Mouse (Mus musculus): ENCODE measurements around the gene Rab5c. TPM values are rescaled to one million over a fixed set of nuclear protein-coding genes. Genes with fewer than 3 reads are reported as not detected.

The Rab5c gene
- total and polyA plus RNA-seq, 3 experiments: 249 to 263 TPM; not detected in 1

- TF ChIP-seq RCOR1 (IDR thresholded peaks at IDR 0.05; ENCODE audit: low read depth, low read length): peak; percentile 77
- TF ChIP-seq MEF2A (IDR thresholded peaks at IDR 0.05; ENCODE audit: extremely low read depth, insufficient replicate concordance, low read depth, low read length, poor library complexity, severe bottlenecking): no peak
- no peak for TF ChIP-seq ZNF384 (IDR thresholded peaks at IDR 0.05; ENCODE audit: low read depth, low read length)
These were observed 16.1 kb downstream of the Rab5c start (continued) for GRCm38 (mm10) chr11:100721776-100722492.

GRCm38 (mm10) chr11:100721254-100721653, 16.8 kb downstream of the Rab5c start:
- peaks cover 36 to 51% of the 10 kb centered on the region in 2 experiments for H3K4me1 ChIP-seq (ENCODE audit: control insufficient read depth in 1 of 2, insufficient read depth in 2 of 2, low read length in 2 of 2)
- peak overlapping the region; percentile 87 for H3K27ac ChIP-seq (ENCODE audit: control insufficient read depth, low read depth, low read length)
- H3K36me3 ChIP-seq (ENCODE audit: control insufficient read depth in 1 of 2, insufficient read depth in 2 of 2, low read length in 2 of 2): peaks cover 19 to 55% of the 10 kb centered on the region in 2 experiments
- H3K27me3 ChIP-seq (ENCODE audit: control insufficient read depth in 1 of 2, insufficient read depth in 2 of 2, low read length in 2 of 2): no peaks in the 10 kb centered on the region
- H3K9ac ChIP-seq (ENCODE audit: control insufficient read depth, low read depth, low read length, poor library complexity, severe bottlenecking): peak overlapping the region; percentile 16
- TF ChIP-seq GATA1 (IDR thresholded peaks at IDR 0.05; ENCODE audit: low read depth, low read length) (peak; percentile 30; the same call in 1 of the 2 replicates), ELF1 (IDR thresholded peaks at IDR 0.05; ENCODE audit: low read depth, low read length) (no peak), ETS1 (IDR thresholded peaks at IDR 0.05; ENCODE audit: low read depth, low read length) (no peak), HCFC1 (IDR thresholded peaks at IDR 0.05; ENCODE audit: low read depth, low read length) (no peak), MYC (IDR thresholded peaks at IDR 0.05; ENCODE audit: low read depth, low read length) (0 out of 2 replicates have a peak, but pooled peaks have one; percentile 36), RAD21 (IDR thresholded peaks at IDR 0.05; ENCODE audit: low read depth, low read length) (no peak), MYB (IDR thresholded peaks at IDR 0.05; ENCODE audit: low read depth, low read length) (peak; percentile 34; the same call in 1 of the 2 replicates), EP300 (IDR thresholded peaks at IDR 0.05; ENCODE audit: low read depth in 1 of 2, low read length in 2 of 2) (peak; percentile 54 to 74), TBP (IDR thresholded peaks at IDR 0.05; ENCODE audit: low read depth, low read length) (0 out of 2 replicates have a peak, but pooled peaks have one; percentile 16), GABPA (IDR thresholded peaks at IDR 0.05; ENCODE audit: low read depth, low read length) (no peak)
- H3K4me3 ChIP-seq (ENCODE audit: control insufficient read depth in 1 of 2, insufficient read depth in 1 of 2, low read depth in 2 of 2, low read length in 2 of 2): peak overlapping the region in 1 of 2 experiments; percentile 6; a peak in 1 of 4 replicates
- no peaks in the 10 kb centered on the region for H3K9me3 ChIP-seq (replicated peaks; ENCODE audit: insufficient read depth, low read length)
- DNase-seq (ENCODE audit: low read depth, low spot score): no peak
- peaks cover 52% of the 10 kb centered on the region for H3K79me2 ChIP-seq (ENCODE audit: control insufficient read depth, insufficient read depth, low read length, poor library complexity)

- H3K79me2 ChIP-seq (ENCODE audit: control insufficient read depth, insufficient read depth, low read length, poor library complexity): peaks cover 48% of the 10 kb centered on the region
- peaks cover 33 to 43% of the 10 kb centered on the region in 2 experiments for H3K4me1 ChIP-seq (ENCODE audit: control insufficient read depth in 1 of 2, insufficient read depth in 2 of 2, low read length in 2 of 2)
- no peak overlapping the region for H3K4me3 ChIP-seq (ENCODE audit: control insufficient read depth in 1 of 2, insufficient read depth in 1 of 2, low read depth in 2 of 2, low read length in 2 of 2)
- DNase-seq (ENCODE audit: low read depth, low spot score): no peak
- TF ChIP-seq TAL1 (IDR thresholded peaks at IDR 0.05; ENCODE audit: low read length): peak; percentile 18; the same call in 1 of the 2 replicates
- TF ChIP-seq USF2 (IDR thresholded peaks at IDR 0.05; ENCODE audit: borderline replicate concordance in 1 of 2, insufficient read depth in 1 of 2, low read depth in 1 of 2, low read length in 2 of 2): no peak
- H3K9me3 ChIP-seq (replicated peaks; ENCODE audit: insufficient read depth, low read length): no peaks in the 10 kb centered on the region
- no peak overlapping the region for H3K9ac ChIP-seq (ENCODE audit: control insufficient read depth, low read depth, low read length, poor library complexity, severe bottlenecking)
- peak overlapping the region; percentile 87; the same call in 1 of the 2 replicates for H3K27ac ChIP-seq (ENCODE audit: control insufficient read depth, low read depth, low read length)
- no peaks in the 10 kb centered on the region for H3K27me3 ChIP-seq (ENCODE audit: control insufficient read depth in 1 of 2, insufficient read depth in 2 of 2, low read length in 2 of 2)
- H3K36me3 ChIP-seq (ENCODE audit: control insufficient read depth in 1 of 2, insufficient read depth in 2 of 2, low read length in 2 of 2): peaks cover 17 to 47% of the 10 kb centered on the region in 2 experiments
These were observed 17.7 kb downstream of the Rab5c start for GRCm38 (mm10) chr11:100720345-100720744.
